Mouse (Mus musculus) spleen, adult 2 months (tissue): Measurements from ENCODE around the gene Cope.

Source experiments
- CTCF ChIP-seq: fragments of 200-500 bp; IDR thresholded peaks from 2 replicates; pipeline ENCODE4 v1.5.1; 2011; ENCODE audit warnings: mild to moderate bottlenecking, inconsistent platforms; ENCODE audit not compliant: insufficient read depth, insufficient read length, insufficient replicate concordance; ENCODE audit errors: extremely low read depth
- POLR2A ChIP-seq: fragments of 200-500 bp; IDR thresholded peaks from 2 replicates; pipeline ENCODE4 v1.6.1; 2011; ENCODE audit warnings: low read depth, low read length, inconsistent platforms

GRCm38 (mm10) chr8:70313399-70313798 is 11.1 kb downstream of the Cope start:
- TF ChIP-seq POLR2A (no peak), CTCF (no peak)
